Mouse (Mus musculus): Measurements from ENCODE around the gene Pask. TPM values are rescaled to one million over a fixed set of nuclear protein-coding genes. Genes with fewer than 3 reads are reported as not detected.

Gene Pask
- 10.2 and 11.3 TPM in 2 replicates for polyA plus RNA-seq (2015; fragmentation: Nextera tagmentation; extraction: Ambion mirVana)

DNA sequence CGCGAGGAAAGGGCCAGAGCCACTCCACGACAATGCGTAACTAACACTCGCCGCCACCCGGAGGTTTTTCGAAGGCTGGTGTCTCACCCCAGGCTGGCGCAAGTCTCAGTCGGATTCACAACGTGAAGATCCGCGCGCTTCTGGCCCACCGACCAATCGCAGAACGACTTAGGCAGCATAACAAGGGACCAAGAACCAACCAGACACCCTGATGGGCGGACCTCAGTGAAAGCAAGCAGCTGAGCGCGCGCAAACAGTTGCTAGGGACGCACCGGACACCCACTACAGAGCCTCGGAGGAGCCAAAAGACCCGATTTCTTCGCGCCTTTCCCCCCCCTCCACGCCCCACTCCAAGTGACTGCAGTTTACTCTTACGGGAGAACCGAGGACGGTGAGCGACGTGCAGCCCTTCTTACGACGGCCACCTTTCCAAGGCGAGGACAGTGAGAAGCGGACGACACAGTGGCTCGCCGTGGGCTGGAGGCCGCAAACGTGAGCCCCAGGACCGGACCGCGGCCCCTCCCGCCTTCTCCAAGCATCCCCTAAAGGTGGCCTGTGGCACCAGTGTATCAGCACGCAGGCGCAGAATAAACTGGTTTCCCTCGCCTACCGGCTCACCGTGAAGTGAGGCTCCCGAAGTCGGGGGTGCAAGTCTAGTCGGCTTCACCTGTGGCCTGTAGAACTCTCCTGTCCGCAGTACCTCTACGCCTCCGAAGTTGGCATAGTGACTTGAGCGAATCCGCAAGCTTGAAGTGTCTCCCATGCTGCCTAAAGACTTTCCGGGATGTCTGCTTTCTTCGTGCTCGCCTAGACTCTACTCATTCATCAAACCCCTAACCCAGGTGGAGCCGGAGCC, at the start of gene Pask, which contains the start of gene Ppp1r7:
Pask (minus strand) TSS at position 835 of the 856 bp plus-strand sequence.
Ppp1r7 (plus strand) TSS at position 207 of the 856 bp plus-strand sequence.
- ATAC-seq (replicated peaks), result peak; percentile 95

DNA sequence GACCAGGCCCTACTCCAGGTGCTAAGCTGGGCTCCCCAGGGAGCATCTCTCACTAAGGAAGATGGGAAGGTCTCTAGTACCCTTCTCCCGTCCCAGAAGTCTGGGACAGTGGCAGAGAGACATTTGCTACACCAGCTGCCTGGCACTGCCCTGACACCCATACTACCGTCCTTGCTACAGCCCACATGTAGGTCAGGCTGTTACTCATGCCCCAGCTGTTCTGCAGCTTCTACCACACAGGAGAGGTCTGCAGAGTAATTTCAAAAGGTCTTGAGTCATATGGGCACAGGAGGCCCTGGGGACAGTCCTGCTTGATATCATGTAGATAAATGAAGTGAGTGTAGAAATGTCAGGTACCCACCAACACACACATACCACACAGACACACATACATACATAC, 45.6 kb upstream of the Pask start:
- H3K4me3 ChIP-seq, result no peak overlapping the region
- no peak overlapping the region for H3K4me2 ChIP-seq (replicated peaks)
- no peaks in the 10 kb centered on the region for H3K9me3 ChIP-seq
- ATAC-seq (replicated peaks), result no peak
- no peak overlapping the region for H3K9ac ChIP-seq (replicated peaks)
- WGBS, result 71% methylated on average over 2 of the region's 2 CpGs
- H3K27ac ChIP-seq (replicated peaks), result no peak overlapping the region
- H3K27me3 ChIP-seq, result no peaks in the 10 kb centered on the region
- H3K4me1 ChIP-seq, result no peaks in the 10 kb centered on the region
- no peaks in the 10 kb centered on the region for H3K36me3 ChIP-seq

More for the DNA sequence above, at the start of gene Pask, which contains the start of gene Ppp1r7:
- Histone ChIP-seq H3K4me1 (peaks cover 27% of the 10 kb centered on the region), H3K9me3 (no peaks in the 10 kb centered on the region), H3K4me3 (peak within 1 kb of the TSS; percentile 97), H3K9ac (replicated peaks) (peak within 1 kb of the TSS; percentile 91), H3K4me2 (replicated peaks) (peak within 1 kb of the TSS; percentile 96), H3K27me3 (no peaks in the 10 kb centered on the region), H3K36me3 (peaks cover 11% of the 10 kb centered on the region; the same call in 1 of the 2 replicates), H3K27ac (replicated peaks) (peak within 1 kb of the TSS; percentile 62)
- under 1% methylated on average over 63 of the region's 63 CpGs for WGBS

DNA sequence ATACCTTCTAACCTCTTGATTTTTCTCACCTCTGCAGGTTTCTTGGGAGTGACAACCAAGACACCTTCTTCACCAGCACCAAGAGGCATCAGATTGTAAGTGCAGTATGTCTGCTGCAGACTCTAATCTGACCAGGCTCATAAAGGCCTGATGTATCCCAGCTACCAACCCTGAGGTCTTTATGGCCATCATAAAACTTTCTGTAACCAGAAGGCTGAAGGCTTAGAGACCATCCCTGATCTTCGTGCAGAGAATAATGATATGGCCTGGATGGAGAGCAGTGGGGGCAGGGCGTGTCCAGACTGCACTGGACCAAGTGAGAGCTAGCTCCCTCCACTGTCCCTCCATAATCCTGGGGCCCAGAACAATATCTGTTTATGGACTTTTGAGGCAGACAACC, 43.9 kb upstream of the Pask start:
- Histone ChIP-seq H3K4me3 (no peak overlapping the region), H3K4me1 (no peaks in the 10 kb centered on the region), H3K4me2 (replicated peaks) (no peak overlapping the region), H3K27ac (replicated peaks) (no peak overlapping the region), H3K9ac (replicated peaks) (no peak overlapping the region), H3K36me3 (no peaks in the 10 kb centered on the region), H3K27me3 (no peaks in the 10 kb centered on the region), H3K9me3 (no peaks in the 10 kb centered on the region)
- 84% methylated on average over 2 of the region's 2 CpGs for WGBS
- ATAC-seq (replicated peaks), result no peak

DNA sequence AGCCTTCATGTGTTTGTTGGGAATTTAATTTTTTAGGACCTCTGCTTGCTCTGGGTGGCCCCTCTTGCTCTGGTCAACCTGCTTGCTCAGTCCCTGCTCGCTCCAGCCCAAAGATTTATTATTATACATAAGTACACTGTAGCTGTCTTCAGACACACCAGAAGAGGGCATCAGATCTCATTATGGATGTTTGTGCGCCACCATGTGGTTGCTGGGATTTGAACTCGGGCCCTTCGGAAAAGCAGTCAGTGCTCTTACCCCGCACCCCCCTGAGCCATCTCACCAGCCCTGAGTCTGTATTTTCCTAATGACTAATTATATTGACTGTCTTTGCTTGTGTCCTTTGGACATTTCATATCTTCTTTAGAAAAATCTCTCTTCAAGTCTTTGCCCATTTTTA, 35.8 kb upstream of the Pask start:
- no peak for ATAC-seq (replicated peaks)
- no peaks in the 10 kb centered on the region for H3K9me3 ChIP-seq
- no peak overlapping the region for H3K4me3 ChIP-seq
- H3K4me2 ChIP-seq (replicated peaks), result no peak overlapping the region
- H3K27ac ChIP-seq (replicated peaks), result no peak overlapping the region
- no peaks in the 10 kb centered on the region for H3K36me3 ChIP-seq
- H3K27me3 ChIP-seq, result no peaks in the 10 kb centered on the region
- H3K9ac ChIP-seq (replicated peaks), result no peak overlapping the region
- 80% methylated on average over 5 of the region's 5 CpGs for WGBS
- no peaks in the 10 kb centered on the region for H3K4me1 ChIP-seq

DNA sequence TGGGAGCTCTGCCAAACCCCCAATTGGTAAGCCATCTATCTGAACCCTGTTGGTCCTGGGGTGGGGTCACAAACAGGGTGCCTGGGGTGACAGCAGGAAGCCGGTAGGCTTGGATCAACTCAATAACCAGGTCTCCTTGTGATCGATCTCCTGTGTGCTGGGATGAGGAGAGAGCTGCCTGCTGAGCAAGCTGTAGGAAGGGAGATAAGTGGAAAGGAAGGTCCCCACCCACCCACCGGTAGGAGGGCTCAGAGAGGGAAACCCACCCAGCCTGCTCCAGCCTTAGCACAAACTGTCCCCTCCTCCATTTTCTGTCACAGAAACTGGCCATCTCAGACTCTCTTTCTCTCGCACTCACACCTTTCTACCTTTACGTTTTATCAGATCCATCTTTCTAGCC, 34.0 kb upstream of the Pask start:
- Histone ChIP-seq H3K4me3 (no peak overlapping the region), H3K36me3 (no peaks in the 10 kb centered on the region), H3K27ac (replicated peaks) (no peak overlapping the region), H3K9ac (replicated peaks) (no peak overlapping the region), H3K27me3 (no peaks in the 10 kb centered on the region), H3K9me3 (no peaks in the 10 kb centered on the region), H3K4me1 (no peaks in the 10 kb centered on the region), H3K4me2 (replicated peaks) (no peak overlapping the region)
- WGBS, result 77% methylated on average over 5 of the region's 5 CpGs
- no peak for ATAC-seq (replicated peaks)

DNA sequence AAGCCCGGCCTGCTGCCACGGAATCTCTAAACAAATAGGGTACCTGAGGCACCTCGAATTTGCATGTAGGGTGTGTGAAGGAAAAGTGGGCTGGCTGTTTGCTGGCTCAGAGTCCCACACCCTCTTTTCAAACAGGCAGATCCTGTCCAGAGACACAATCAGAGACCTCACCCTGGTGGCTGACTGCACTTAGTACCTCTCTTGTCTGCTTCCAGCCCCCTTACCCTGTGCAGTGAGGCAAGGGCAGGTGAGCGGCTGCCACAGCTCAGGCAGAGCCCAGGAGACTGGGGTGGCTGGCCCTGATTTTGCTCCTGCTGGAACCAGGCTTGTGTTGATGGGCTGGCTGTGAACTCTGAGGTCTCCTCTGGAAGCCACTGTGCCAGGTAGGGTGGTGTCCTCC, 30.4 kb upstream of the Pask start, which contains the start of gene Ano7:
Ano7 (plus strand) TSS at position 266 of the 400 bp plus-strand sequence.
- H3K36me3 ChIP-seq, result no peaks in the 10 kb centered on the region
- H3K9me3 ChIP-seq, result no peaks in the 10 kb centered on the region
- H3K27ac ChIP-seq (replicated peaks), result no peak within 1 kb of the TSS
- ATAC-seq (replicated peaks), result no peak
- no peaks in the 10 kb centered on the region for H3K4me1 ChIP-seq
- WGBS, result 79% methylated on average over 4 of the region's 4 CpGs
- no peak within 1 kb of the TSS for H3K4me3 ChIP-seq
- no peak within 1 kb of the TSS for H3K4me2 ChIP-seq (replicated peaks)
- H3K27me3 ChIP-seq, result no peaks in the 10 kb centered on the region
- no peak within 1 kb of the TSS for H3K9ac ChIP-seq (replicated peaks)

DNA sequence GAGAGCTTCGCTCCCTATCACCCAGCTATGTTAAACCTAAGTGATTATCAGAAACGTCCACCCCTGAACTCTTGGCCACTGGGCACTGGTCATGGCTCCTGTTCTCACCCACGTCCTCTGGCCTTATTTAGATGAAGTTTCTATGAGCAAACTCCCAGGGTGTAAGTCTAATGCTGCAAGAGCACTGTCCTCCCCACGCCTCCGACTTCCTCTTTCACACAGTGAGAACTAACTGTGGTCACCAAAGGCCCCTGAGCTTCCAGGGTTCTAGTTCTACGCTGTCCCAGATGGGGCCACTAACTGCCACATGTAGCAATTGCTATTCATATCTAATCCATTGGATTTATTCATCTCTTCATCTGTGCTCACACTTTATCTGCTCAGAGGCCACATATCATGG, 22.4 kb upstream of the Pask start:
- H3K27ac ChIP-seq (replicated peaks), result no peak overlapping the region
- no peaks in the 10 kb centered on the region for H3K9me3 ChIP-seq
- 94% methylated on average over 6 of the region's 6 CpGs for WGBS
- no peaks in the 10 kb centered on the region for H3K27me3 ChIP-seq
- H3K9ac ChIP-seq (replicated peaks), result no peak overlapping the region
- H3K4me2 ChIP-seq (replicated peaks), result no peak overlapping the region
- no peak overlapping the region for H3K4me3 ChIP-seq
- no peaks in the 10 kb centered on the region for H3K4me1 ChIP-seq
- peaks cover 43% of the 10 kb centered on the region for H3K36me3 ChIP-seq
- ATAC-seq (replicated peaks), result no peak

DNA sequence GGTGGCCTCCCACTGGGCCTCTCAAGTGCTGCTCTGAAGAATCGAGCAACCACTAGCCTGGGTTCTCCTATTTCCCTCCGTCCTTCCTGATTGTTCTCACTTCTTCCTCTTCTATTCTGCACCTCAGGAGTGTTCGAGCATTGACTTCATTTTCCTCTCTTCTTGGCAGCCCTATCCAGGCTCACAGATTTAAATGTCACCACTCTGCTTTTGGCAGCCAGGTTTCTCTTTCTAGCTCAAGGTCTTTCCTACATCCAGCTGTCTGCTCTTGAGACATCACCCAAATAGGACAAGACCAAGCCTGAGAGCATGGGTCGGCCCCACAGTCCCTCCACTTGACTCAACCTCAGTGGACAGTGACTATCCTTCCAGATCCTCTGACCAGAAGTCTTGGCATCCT, 19.4 kb upstream of the Pask start:
- Histone ChIP-seq H3K36me3 (peaks cover 59% of the 10 kb centered on the region), H3K4me3 (no peak overlapping the region), H3K4me2 (replicated peaks) (no peak overlapping the region), H3K4me1 (no peaks in the 10 kb centered on the region), H3K27me3 (no peaks in the 10 kb centered on the region), H3K27ac (replicated peaks) (no peak overlapping the region), H3K9ac (replicated peaks) (no peak overlapping the region), H3K9me3 (no peaks in the 10 kb centered on the region)
- 87% methylated on average over 4 of the region's 4 CpGs for WGBS
- ATAC-seq (replicated peaks), result no peak

DNA sequence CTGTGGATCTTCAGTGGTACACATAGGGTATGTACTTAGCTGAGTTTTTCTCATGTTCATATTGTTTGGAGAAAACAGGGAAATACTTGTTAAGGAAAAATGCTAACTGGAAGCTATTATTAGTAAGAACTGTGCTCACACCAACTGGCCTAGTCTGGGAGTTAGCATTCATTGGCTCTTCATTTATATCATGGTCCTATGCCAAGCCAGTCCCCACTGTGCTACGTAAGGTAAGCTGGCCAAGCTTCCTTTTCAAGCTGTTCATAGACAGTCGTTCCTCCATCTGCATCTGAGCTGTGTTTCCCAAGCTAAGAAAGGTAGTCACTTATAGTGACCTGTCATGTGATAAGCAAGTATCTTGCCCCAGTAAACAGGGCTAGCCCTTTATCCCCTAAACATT, 9.4 kb upstream of the Pask start:
- no peak overlapping the region for H3K9ac ChIP-seq (replicated peaks)
- no peak overlapping the region for H3K4me2 ChIP-seq (replicated peaks)
- no peaks in the 10 kb centered on the region for H3K27me3 ChIP-seq
- H3K27ac ChIP-seq (replicated peaks), result no peak overlapping the region
- H3K4me1 ChIP-seq, result no peaks in the 10 kb centered on the region
- H3K9me3 ChIP-seq, result no peaks in the 10 kb centered on the region
- ATAC-seq (replicated peaks), result no peak
- H3K4me3 ChIP-seq, result no peak overlapping the region
- peaks cover 81% of the 10 kb centered on the region for H3K36me3 ChIP-seq
- WGBS, result 72% methylated on average over 2 of the region's 2 CpGs

DNA sequence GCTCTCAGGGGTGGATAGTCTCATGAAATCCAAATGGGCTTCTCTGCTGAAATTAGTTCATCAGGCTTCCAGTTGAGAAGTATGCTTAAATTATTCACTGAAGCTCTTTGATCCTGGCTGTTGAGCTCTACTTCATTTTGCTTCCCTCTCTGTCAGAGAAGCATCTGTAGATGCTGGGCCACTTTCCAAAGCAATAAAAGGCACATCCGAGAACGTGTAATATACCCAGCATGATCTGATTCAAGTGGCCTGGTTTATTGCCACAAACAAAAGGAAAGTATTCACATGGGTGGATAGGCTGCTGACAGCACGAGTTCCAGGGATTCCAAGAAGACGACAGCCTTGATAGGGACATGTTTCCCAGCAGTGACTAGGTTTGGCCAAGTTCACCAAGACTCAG, 6.4 kb upstream of the Pask start:
- 61% methylated on average over 4 of the region's 4 CpGs for WGBS
- Histone ChIP-seq H3K4me1 (peaks cover under 1% of the 10 kb centered on the region), H3K4me3 (no peak overlapping the region), H3K4me2 (replicated peaks) (no peak overlapping the region), H3K36me3 (peaks cover 63% of the 10 kb centered on the region), H3K27me3 (no peaks in the 10 kb centered on the region), H3K27ac (replicated peaks) (no peak overlapping the region), H3K9ac (replicated peaks) (no peak overlapping the region), H3K9me3 (no peaks in the 10 kb centered on the region)
- no peak for ATAC-seq (replicated peaks)

DNA sequence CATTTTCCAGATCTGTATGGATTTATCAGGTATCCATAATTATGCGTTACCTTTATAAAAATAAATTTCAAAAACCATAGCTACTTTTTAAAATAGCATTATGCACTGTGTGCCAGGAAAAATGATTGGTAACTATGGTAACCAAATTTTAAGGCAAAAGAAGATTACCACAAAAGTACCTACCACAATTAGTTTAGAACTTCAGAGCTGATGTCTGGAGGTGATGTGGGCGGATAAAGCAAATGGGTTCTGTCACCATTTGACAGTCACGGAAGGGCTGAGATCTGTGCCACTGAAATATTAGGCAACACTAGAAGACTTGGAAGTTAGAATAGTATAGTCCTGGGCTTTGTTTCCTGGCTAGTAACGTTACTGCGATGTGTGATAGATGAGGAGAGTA, 3.9 kb upstream of the Pask start:
- Histone ChIP-seq H3K4me1 (peaks cover 13% of the 10 kb centered on the region), H3K4me2 (replicated peaks) (no peak overlapping the region), H3K27ac (replicated peaks) (no peak overlapping the region), H3K27me3 (no peaks in the 10 kb centered on the region), H3K9me3 (no peaks in the 10 kb centered on the region), H3K9ac (replicated peaks) (no peak overlapping the region), H3K36me3 (peaks cover 41% of the 10 kb centered on the region), H3K4me3 (no peak overlapping the region)
- no peak for ATAC-seq (replicated peaks)
- WGBS, result 95% methylated on average over 5 of the region's 5 CpGs

DNA sequence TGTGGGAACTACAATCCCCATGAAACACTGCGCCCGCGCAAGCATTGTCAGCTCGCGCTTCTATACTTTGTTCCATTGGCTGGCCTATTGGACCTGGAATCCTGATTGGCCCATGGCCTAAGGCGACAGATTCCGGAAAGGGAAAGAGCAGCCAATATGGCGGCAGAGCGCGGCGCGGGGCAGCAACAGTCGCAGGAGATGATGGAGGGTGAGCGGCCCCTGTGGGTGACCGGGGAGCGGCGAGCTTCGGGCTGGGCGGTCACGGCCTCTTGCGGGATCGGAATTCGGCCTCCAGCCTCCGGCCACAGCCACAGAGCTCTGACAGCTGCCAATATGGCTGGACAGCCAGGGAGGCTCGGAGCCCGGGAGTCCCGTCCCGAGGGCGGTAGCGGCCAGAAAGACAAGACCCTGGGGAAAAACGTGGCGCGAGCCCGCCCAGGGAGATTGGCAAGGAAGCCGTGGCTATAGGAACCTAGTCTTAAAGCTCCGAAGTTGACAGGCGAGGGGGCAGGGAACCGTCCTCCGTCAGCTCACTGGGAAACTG, 294 bp upstream of the Pask start:
- H3K9me3 ChIP-seq, result no peaks in the 10 kb centered on the region
- H3K9ac ChIP-seq (replicated peaks), result peak overlapping the region; percentile 91
- H3K4me1 ChIP-seq, result peaks cover 27% of the 10 kb centered on the region
- H3K4me3 ChIP-seq, result peak overlapping the region; percentile 97
- 0% methylated on average over 39 of the region's 39 CpGs for WGBS
- peak; percentile 98 for ATAC-seq (replicated peaks)
- peak overlapping the region; percentile 62 for H3K27ac ChIP-seq (replicated peaks)
- H3K36me3 ChIP-seq, result peaks cover 16% of the 10 kb centered on the region; the same call in 1 of the 2 replicates
- peak overlapping the region; percentile 96 for H3K4me2 ChIP-seq (replicated peaks)
- no peaks in the 10 kb centered on the region for H3K27me3 ChIP-seq

Measured in forebrain, embryonic 15.5 days (tissue).